Mouse (Mus musculus): ENCODE data around the gene C2cd3. TPM values are rescaled to one million over a fixed set of nuclear protein-coding genes. Genes with fewer than 3 reads are reported as not detected.
A peak's percentile ranks its signal among the peaks of the same experiment; 100 is the strongest.

The C2cd3 gene
- total and polyA plus RNA-seq, 2 experiments from 2014 or later: 5.5 to 29.8 TPM

DNA sequence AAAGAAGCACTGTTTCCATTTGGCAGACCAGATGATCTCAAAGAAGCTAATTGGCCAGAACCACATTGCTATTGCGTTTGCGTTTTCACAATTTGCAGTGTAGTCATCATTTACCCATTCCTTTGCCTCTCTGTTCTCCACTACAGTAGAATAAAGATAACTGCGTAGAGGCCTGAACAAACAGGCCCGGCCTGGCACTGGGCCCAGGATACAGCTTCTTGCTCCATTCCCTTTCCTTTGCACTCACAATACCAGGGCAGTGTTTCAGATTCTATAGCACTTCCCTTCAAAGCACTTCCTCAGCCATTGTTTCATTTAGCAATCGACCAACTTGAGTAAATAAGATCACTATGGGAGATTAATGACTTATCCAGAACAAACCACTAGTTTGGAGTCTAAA lies 59.1 kb downstream of the C2cd3 start:
- no peaks in the 10 kb centered on the region for H3K4me1 ChIP-seq (ENCODE audit: control insufficient read depth, insufficient read depth)
- DNase-seq (ENCODE audit: low spot score): peak; percentile 72
- peak overlapping the region; percentile 57 for H3K27ac ChIP-seq (ENCODE audit: low read depth)
- H3K4me2 ChIP-seq (ENCODE audit: low read depth, low read length): no peak overlapping the region
- H3K4me3 ChIP-seq (ENCODE audit: low read depth, low read length): no peak overlapping the region
- H3K9ac ChIP-seq (replicated peaks; ENCODE audit: low read depth, low read length): no peak overlapping the region
- TF ChIP-seq CTCF (IDR thresholded peaks at IDR 0.05; ENCODE audit: low read depth): no peak
- TF ChIP-seq EP300 (IDR thresholded peaks at IDR 0.05; ENCODE audit: low read depth): no peak
- H3K36me3 ChIP-seq (replicated peaks; ENCODE audit: control insufficient read depth, insufficient read depth, low read length): peaks cover 56% of the 10 kb centered on the region
- 52% methylated on average over 5 of the region's 5 CpGs for WGBS
- no peaks in the 10 kb centered on the region for H3K27me3 ChIP-seq (ENCODE audit: control insufficient read depth, insufficient read depth, low read length)
- ATAC-seq (ENCODE audit: insufficient read depth, low read depth): peak; percentile 82
- no peaks in the 10 kb centered on the region for H3K9me3 ChIP-seq (replicated peaks; ENCODE audit: control insufficient read depth, low read length)

- Histone ChIP-seq H3K36me3 (replicated peaks; ENCODE audit: control insufficient read depth, insufficient read depth, low read length) (peaks cover 56% of the 10 kb centered on the region), H3K9me3 (replicated peaks; ENCODE audit: control insufficient read depth, low read length) (no peaks in the 10 kb centered on the region), H3K27ac (ENCODE audit: low read depth) (no peak overlapping the region), H3K4me1 (ENCODE audit: control insufficient read depth, insufficient read depth) (no peaks in the 10 kb centered on the region), H3K4me2 (ENCODE audit: low read depth, low read length) (no peak overlapping the region), H3K27me3 (ENCODE audit: control insufficient read depth, insufficient read depth, low read length) (no peaks in the 10 kb centered on the region), H3K4me3 (ENCODE audit: low read depth, low read length) (no peak overlapping the region), H3K9ac (replicated peaks; ENCODE audit: low read depth, low read length) (no peak overlapping the region)
- ATAC-seq (ENCODE audit: insufficient read depth, low read depth) (no peak), DNase-seq (ENCODE audit: low spot score) (no peak)
- TF ChIP-seq CTCF (IDR thresholded peaks at IDR 0.05; ENCODE audit: low read depth) (no peak), EP300 (IDR thresholded peaks at IDR 0.05; ENCODE audit: low read depth) (no peak)
- WGBS: 88% methylated on average over 6 of the region's 6 CpGs
Measured at GRCm38 (mm10) chr7:100433295-100433694, 61.3 kb downstream of the C2cd3 start.

GRCm38 (mm10) chr7:100443728-100444127 lies 71.7 kb downstream of the C2cd3 start:
- no peaks in the 10 kb centered on the region for H3K27me3 ChIP-seq (ENCODE audit: control insufficient read depth, insufficient read depth, low read length)
- H3K27ac ChIP-seq (ENCODE audit: low read depth): no peak overlapping the region
- no peak overlapping the region for H3K4me3 ChIP-seq (ENCODE audit: low read depth, low read length)
- peaks cover 65% of the 10 kb centered on the region for H3K36me3 ChIP-seq (replicated peaks; ENCODE audit: control insufficient read depth, insufficient read depth, low read length)
- 84% methylated on average over 4 of the region's 4 CpGs for WGBS
- H3K4me1 ChIP-seq (ENCODE audit: control insufficient read depth, insufficient read depth): no peaks in the 10 kb centered on the region
- no peak overlapping the region for H3K4me2 ChIP-seq (ENCODE audit: low read depth, low read length)
- no peaks in the 10 kb centered on the region for H3K9me3 ChIP-seq (replicated peaks; ENCODE audit: control insufficient read depth, low read length)
- TF ChIP-seq EP300 (IDR thresholded peaks at IDR 0.05; ENCODE audit: low read depth) (no peak), CTCF (IDR thresholded peaks at IDR 0.05; ENCODE audit: low read depth) (no peak)
- DNase-seq (ENCODE audit: low spot score) (no peak), ATAC-seq (ENCODE audit: insufficient read depth, low read depth) (no peak)
- no peak overlapping the region for H3K9ac ChIP-seq (replicated peaks; ENCODE audit: low read depth, low read length)

DNA sequence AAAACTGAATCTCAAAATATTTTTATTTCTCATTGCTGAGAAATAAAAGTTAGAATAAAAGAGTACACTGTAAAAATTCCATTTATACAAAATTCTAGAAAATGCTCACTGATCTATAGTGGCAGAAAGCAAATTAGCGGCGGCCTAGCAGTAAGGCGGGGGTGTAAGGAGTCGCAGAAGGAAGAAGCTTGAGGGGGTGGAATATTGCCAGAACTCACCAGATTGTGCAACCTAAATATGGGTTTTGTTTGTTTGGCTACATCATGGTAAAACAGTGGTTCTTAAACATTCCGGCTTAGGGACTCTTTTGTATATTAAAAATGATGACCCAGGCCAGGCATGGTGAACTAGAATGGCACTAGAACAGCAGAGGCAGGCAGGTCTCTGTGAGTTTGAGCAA lies 74.2 kb downstream of the C2cd3 start:
- H3K36me3 ChIP-seq (replicated peaks; ENCODE audit: control insufficient read depth, insufficient read depth, low read length): peaks cover 70% of the 10 kb centered on the region
- 93% methylated on average over 5 of the region's 5 CpGs for WGBS
- TF ChIP-seq CTCF (IDR thresholded peaks at IDR 0.05; ENCODE audit: low read depth) (no peak), EP300 (IDR thresholded peaks at IDR 0.05; ENCODE audit: low read depth) (no peak)
- no peak overlapping the region for H3K4me3 ChIP-seq (ENCODE audit: low read depth, low read length)
- no peaks in the 10 kb centered on the region for H3K4me1 ChIP-seq (ENCODE audit: control insufficient read depth, insufficient read depth)
- H3K27me3 ChIP-seq (ENCODE audit: control insufficient read depth, insufficient read depth, low read length): no peaks in the 10 kb centered on the region
- ATAC-seq (ENCODE audit: insufficient read depth, low read depth): no peak
- H3K4me2 ChIP-seq (ENCODE audit: low read depth, low read length): no peak overlapping the region
- H3K9me3 ChIP-seq (replicated peaks; ENCODE audit: control insufficient read depth, low read length): no peaks in the 10 kb centered on the region
- no peak overlapping the region for H3K27ac ChIP-seq (ENCODE audit: low read depth)
- DNase-seq (ENCODE audit: low spot score): no peak
- no peak overlapping the region for H3K9ac ChIP-seq (replicated peaks; ENCODE audit: low read depth, low read length)

- ATAC-seq (ENCODE audit: insufficient read depth, low read depth): no peak
Measured at GRCm38 (mm10) chr7:100448530-100448929, 76.5 kb downstream of the C2cd3 start.

DNA sequence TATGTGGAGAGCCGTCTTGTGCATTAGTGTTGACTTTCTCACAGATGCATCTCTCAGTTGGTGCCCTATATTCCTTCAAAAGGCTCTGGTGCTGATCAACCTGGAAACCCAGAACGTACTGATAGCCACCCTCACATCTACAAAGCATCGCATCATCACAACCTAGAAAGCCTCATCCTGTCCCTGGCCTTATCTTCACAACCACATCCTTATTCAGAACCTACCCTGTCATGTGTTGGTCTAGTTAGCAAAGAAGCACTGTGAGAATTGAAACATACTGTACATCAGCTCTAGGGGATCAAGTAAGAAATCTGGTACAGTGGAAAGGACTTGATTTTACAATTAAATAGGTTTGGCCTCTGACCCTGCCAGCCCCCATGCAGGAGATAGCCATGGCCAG lies 77.0 kb downstream of the C2cd3 start:
- no peak overlapping the region for H3K27ac ChIP-seq (ENCODE audit: low read depth)
- 83% methylated on average over 3 of the region's 3 CpGs for WGBS
- H3K36me3 ChIP-seq (replicated peaks; ENCODE audit: control insufficient read depth, insufficient read depth, low read length): peaks cover 69% of the 10 kb centered on the region
- H3K27me3 ChIP-seq (ENCODE audit: control insufficient read depth, insufficient read depth, low read length): no peaks in the 10 kb centered on the region
- H3K4me2 ChIP-seq (ENCODE audit: low read depth, low read length): no peak overlapping the region
- no peak overlapping the region for H3K4me3 ChIP-seq (ENCODE audit: low read depth, low read length)
- no peaks in the 10 kb centered on the region for H3K4me1 ChIP-seq (ENCODE audit: control insufficient read depth, insufficient read depth)
- no peak for ATAC-seq (ENCODE audit: insufficient read depth, low read depth)
- TF ChIP-seq CTCF (IDR thresholded peaks at IDR 0.05; ENCODE audit: low read depth) (no peak), EP300 (IDR thresholded peaks at IDR 0.05; ENCODE audit: low read depth) (no peak)
- no peak overlapping the region for H3K9ac ChIP-seq (replicated peaks; ENCODE audit: low read depth, low read length)
- no peaks in the 10 kb centered on the region for H3K9me3 ChIP-seq (replicated peaks; ENCODE audit: control insufficient read depth, low read length)
- DNase-seq (ENCODE audit: low spot score): no peak

More at GRCm38 (mm10) chr7:100448530-100448929, 76.5 kb downstream of the C2cd3 start:
- WGBS: 89% methylated on average over 12 of the region's 12 CpGs
- no peaks in the 10 kb centered on the region for H3K27me3 ChIP-seq (ENCODE audit: control insufficient read depth, insufficient read depth, low read length)
- H3K4me1 ChIP-seq (ENCODE audit: control insufficient read depth, insufficient read depth): no peaks in the 10 kb centered on the region
- no peaks in the 10 kb centered on the region for H3K9me3 ChIP-seq (replicated peaks; ENCODE audit: control insufficient read depth, low read length)
- no peak overlapping the region for H3K27ac ChIP-seq (ENCODE audit: low read depth)
- DNase-seq (ENCODE audit: low spot score): no peak
- H3K9ac ChIP-seq (replicated peaks; ENCODE audit: low read depth, low read length): no peak overlapping the region
- H3K36me3 ChIP-seq (replicated peaks; ENCODE audit: control insufficient read depth, insufficient read depth, low read length): peaks cover 68% of the 10 kb centered on the region
- TF ChIP-seq EP300 (IDR thresholded peaks at IDR 0.05; ENCODE audit: low read depth) (no peak), CTCF (IDR thresholded peaks at IDR 0.05; ENCODE audit: low read depth) (no peak)
- H3K4me3 ChIP-seq (ENCODE audit: low read depth, low read length): no peak overlapping the region
- no peak overlapping the region for H3K4me2 ChIP-seq (ENCODE audit: low read depth, low read length)

All from heart, postnatal 0 days (tissue).